Mouse (Mus musculus) heart, postnatal 0 days (tissue): ENCODE data around the gene Ipo7.
"Not testable (repeated sequence)": the region's sequence is repeated elsewhere in the genome, so short reads cannot be mapped to it uniquely, and the experiment has no call there.

Experiments
- CTCF ChIP-seq: IDR thresholded peaks from 2 replicates; pipeline ENCODE4 v1.5.1; 2016; ENCODE audit warnings: antibody characterized with exemption, control low read depth, low read depth
- EP300 ChIP-seq: IDR thresholded peaks from 2 replicates; pipeline ENCODE4 v1.6.1; 2016; ENCODE audit warnings: antibody characterized with exemption, low read depth

- TF ChIP-seq CTCF: peak; percentile 54
- not testable (repeated sequence) for TF ChIP-seq EP300
These were observed 40.9 kb upstream of the Ipo7 start for GRCm38 (mm10) chr7:109977131-109977530.
